ENCODE assay signal across 23 mouse cellular contexts in genomic region chr10:24636986-24637385, GRCm38 (mm10). TPM values are rescaled to one million over a fixed set of nuclear protein-coding genes. Genes with fewer than 3 reads are reported as not detected.
DNase-seq lines count a peak whose midpoint lies in the region; ATAC-seq and TF ChIP-seq lines count a peak whose summit lies in the region.
"Had no signal": no experiment of that assay in that cellular context is flagged by ENCODE, and none has a peak within 500 bp of the region (broad histone marks: within the 10 kb centered on the region; RNA-seq: fewer than 3 reads in every experiment).

No protein-coding gene starts in this region.

- H3K36me3 ChIP-seq in kidney, adult 2 months (ENCODE audit: control insufficient read depth, insufficient read depth, low read length) = no peaks in the 10 kb centered on the region
- no peaks in the 10 kb centered on the region for H3K36me3 ChIP-seq in liver, embryonic 12.5 days
- no peaks in the 10 kb centered on the region for H3K36me3 ChIP-seq in liver, embryonic 11.5 days (ENCODE audit: control insufficient read depth, insufficient read depth, low read length)
- H3K36me3 ChIP-seq in liver, embryonic 14.5 days (replicated peaks; ENCODE audit: control insufficient read depth, insufficient read depth, low read depth) = no peaks in the 10 kb centered on the region
- H3K36me3 ChIP-seq in stomach, postnatal 0 days (ENCODE audit: control insufficient read depth, insufficient read depth, low read length) = no peaks in the 10 kb centered on the region
- H3K36me3 ChIP-seq in midbrain, embryonic 16.5 days (ENCODE audit: control insufficient read depth, insufficient read depth, low read length) = no peaks in the 10 kb centered on the region
- H3K36me3 ChIP-seq: embryonic facial prominence, embryonic 15.5 days; heart, embryonic 12.5 days; hindbrain, embryonic 13.5 days; limb, embryonic 12.5 days; midbrain, embryonic 10.5 days had no signal

- no peaks in the 10 kb centered on the region for H3K9me3 ChIP-seq in liver, embryonic 12.5 days (replicated peaks)
- no peaks in the 10 kb centered on the region for H3K9me3 ChIP-seq in liver, embryonic 11.5 days (ENCODE audit: control insufficient read depth, low read length)
- H3K9me3 ChIP-seq in liver, embryonic 14.5 days (ENCODE audit: control insufficient read depth, low read length) = no peaks in the 10 kb centered on the region
- no peaks in the 10 kb centered on the region for H3K9me3 ChIP-seq in stomach, postnatal 0 days (ENCODE audit: control insufficient read depth, low read length)
- H3K9me3 ChIP-seq in midbrain, embryonic 16.5 days (replicated peaks; ENCODE audit: control insufficient read depth, low read length, poor library complexity, severe bottlenecking) = no peaks in the 10 kb centered on the region
- H3K9me3 ChIP-seq: embryonic facial prominence, embryonic 15.5 days; heart, embryonic 12.5 days; hindbrain, embryonic 13.5 days; limb, embryonic 12.5 days; midbrain, embryonic 10.5 days had no signal

- DNase-seq in kidney, adult 2 months = peak; percentile 57
- DNase-seq in kidney, postnatal 25 days = no peak
- no peak for DNase-seq in liver, embryonic 11.5 days (ENCODE audit: low spot score)
- no peak for DNase-seq in liver, embryonic 14.5 days (ENCODE audit: low read depth in 3 of 3, low spot score in 3 of 3)
- DNase-seq in stomach, postnatal 0 days (ENCODE audit: low spot score) = no peak
- DNase-seq in layer of hippocampus, postnatal 36 days = no peak
- DNase-seq: adrenal gland, postnatal 36 days; cerebellum, adult 11-12 months; cerebellum, postnatal 14 days; embryo, embryonic 11 days; gastrocnemius, adult 2 months; heart, postnatal 14 days; layer of hippocampus, adult 9-11 months; lung, embryonic 14.5 days; thymus, adult 2 months had no signal

- H3K4me3 ChIP-seq in kidney, adult 2 months (ENCODE audit: insufficient read depth, low read depth, low read length) = no peak overlapping the region
- no peak overlapping the region for H3K4me3 ChIP-seq in liver, embryonic 12.5 days
- H3K4me3 ChIP-seq in liver, embryonic 11.5 days (ENCODE audit: low read depth, low read length) = no peak overlapping the region
- no peak overlapping the region for H3K4me3 ChIP-seq in liver, embryonic 14.5 days (ENCODE audit: insufficient read depth in 1 of 2, low read depth in 2 of 2, low read length in 2 of 2)
- H3K4me3 ChIP-seq in stomach, postnatal 0 days (ENCODE audit: low read depth, low read length) = no peak overlapping the region
- H3K4me3 ChIP-seq in midbrain, embryonic 16.5 days (ENCODE audit: low read depth, low read length) = no peak overlapping the region
- H3K4me3 ChIP-seq: embryonic facial prominence, embryonic 15.5 days; gastrocnemius, adult 2 months; heart, embryonic 12.5 days; hindbrain, embryonic 13.5 days; limb, embryonic 12.5 days; midbrain, embryonic 10.5 days had no signal

- TF ChIP-seq EP300 in liver, embryonic 14.5 days (IDR thresholded peaks at IDR 0.05; ENCODE audit: low read depth) = no peak
- no peak for TF ChIP-seq EP300 in stomach, postnatal 0 days (optimal IDR thresholded peaks at IDR 0.05)

- H3K9ac ChIP-seq in liver, embryonic 12.5 days = no peak overlapping the region
- H3K9ac ChIP-seq in liver, embryonic 11.5 days (ENCODE audit: low read depth, low read length) = no peak overlapping the region
- H3K9ac ChIP-seq in liver, embryonic 14.5 days (replicated peaks) = no peak overlapping the region
- no peak overlapping the region for H3K9ac ChIP-seq in stomach, postnatal 0 days (ENCODE audit: low read length)
- no peak overlapping the region for H3K9ac ChIP-seq in midbrain, embryonic 16.5 days (ENCODE audit: low read depth, low read length)
- H3K9ac ChIP-seq: embryonic facial prominence, embryonic 15.5 days; heart, embryonic 12.5 days; hindbrain, embryonic 13.5 days; limb, embryonic 12.5 days; lung, embryonic 14.5 days had no signal

- no peaks in the 10 kb centered on the region for H3K27me3 ChIP-seq in kidney, adult 2 months (replicated peaks; ENCODE audit: control insufficient read depth, insufficient read depth, low read length)
- H3K27me3 ChIP-seq in liver, embryonic 12.5 days (replicated peaks) = no peaks in the 10 kb centered on the region
- H3K27me3 ChIP-seq in liver, embryonic 11.5 days (replicated peaks; ENCODE audit: control insufficient read depth, insufficient read depth, low read length) = no peaks in the 10 kb centered on the region
- no peaks in the 10 kb centered on the region for H3K27me3 ChIP-seq in liver, embryonic 14.5 days (ENCODE audit: control insufficient read depth, insufficient read depth, low read length)
- no peaks in the 10 kb centered on the region for H3K27me3 ChIP-seq in stomach, postnatal 0 days (ENCODE audit: control insufficient read depth, insufficient read depth, low read length)
- H3K27me3 ChIP-seq in midbrain, embryonic 16.5 days (ENCODE audit: control insufficient read depth, insufficient read depth, low read depth, low read length) = no peaks in the 10 kb centered on the region
- H3K27me3 ChIP-seq: embryonic facial prominence, embryonic 15.5 days; heart, embryonic 12.5 days; hindbrain, embryonic 13.5 days; limb, embryonic 12.5 days had no signal

- no peak overlapping the region for H3K27ac ChIP-seq in kidney, adult 2 months (ENCODE audit: insufficient read depth, low read depth, low read length)
- 0 out of 2 replicates have a peak overlapping the region, but pooled peaks have one; percentile 33 for H3K27ac ChIP-seq in liver, embryonic 12.5 days
- H3K27ac ChIP-seq in liver, embryonic 11.5 days (ENCODE audit: low read depth, low read length) = no peak overlapping the region
- no peak overlapping the region for H3K27ac ChIP-seq in liver, embryonic 14.5 days
- H3K27ac ChIP-seq in stomach, postnatal 0 days (replicated peaks) = 0 out of 2 replicates have a peak overlapping the region, but pooled peaks have one; percentile 20
- no peak overlapping the region for H3K27ac ChIP-seq in midbrain, embryonic 16.5 days (ENCODE audit: low read length)
- H3K27ac ChIP-seq: embryonic facial prominence, embryonic 15.5 days; gastrocnemius, adult 2 months; hindbrain, embryonic 13.5 days; limb, embryonic 12.5 days; midbrain, embryonic 10.5 days had no signal

- WGBS in kidney, adult 2 months = 36% methylated on average over 2 of the region's 2 CpGs
- WGBS in liver, embryonic 12.5 days (ENCODE audit: insufficient replicate concordance) = 74% methylated on average over 2 of the region's 2 CpGs
- WGBS in liver, embryonic 11.5 days = 68% methylated on average over 2 of the region's 2 CpGs
- WGBS in liver, embryonic 14.5 days (ENCODE audit: insufficient replicate concordance) = 66% methylated on average over 2 of the region's 2 CpGs
- 66% methylated on average over 2 of the region's 2 CpGs for WGBS in stomach, postnatal 0 days
- WGBS in midbrain, embryonic 16.5 days = 93% methylated on average over 2 of the region's 2 CpGs

- TF ChIP-seq CTCF in kidney, adult 2 months (conservative IDR thresholded peaks at IDR 0.05; ENCODE audit: insufficient read depth, insufficient read length, low read depth, low read length) = no peak
- TF ChIP-seq CTCF in liver, embryonic 14.5 days (IDR thresholded peaks at IDR 0.05; ENCODE audit: low read depth) = no peak
- no peak for TF ChIP-seq CTCF in stomach, postnatal 0 days (IDR thresholded peaks at IDR 0.05; ENCODE audit: low read depth)

- no peak for TF ChIP-seq POLR2A in kidney, adult 2 months (IDR thresholded peaks at IDR 0.05; ENCODE audit: low read depth, low read length)

- no peak for ATAC-seq in liver, embryonic 12.5 days
- ATAC-seq in liver, embryonic 11.5 days (replicated peaks; ENCODE audit: low FRiP score) = no peak
- 0 out of 2 replicates have a peak, but pooled peaks have one; percentile 32 for ATAC-seq in liver, embryonic 14.5 days (ENCODE audit: insufficient read depth)
- no peak for ATAC-seq in stomach, postnatal 0 days (ENCODE audit: low FRiP score, low TSS enrichment)
- no peak for ATAC-seq in midbrain, embryonic 16.5 days
- ATAC-seq: CD4-positive, CD25-positive, alpha-beta regulatory T cell, adult 4 months had no signal

- H3K4me1 ChIP-seq in kidney, adult 2 months (ENCODE audit: control insufficient read depth, insufficient read depth, low read length) = peaks cover 2% of the 10 kb centered on the region; the same call in 1 of the 2 replicates
- peaks cover 41% of the 10 kb centered on the region for H3K4me1 ChIP-seq in liver, embryonic 12.5 days
- H3K4me1 ChIP-seq in liver, embryonic 11.5 days (replicated peaks; ENCODE audit: control insufficient read depth, insufficient read depth, low read length) = peaks cover 21% of the 10 kb centered on the region
- H3K4me1 ChIP-seq in liver, embryonic 14.5 days (replicated peaks; ENCODE audit: control insufficient read depth in 2 of 2, insufficient read depth in 2 of 2, low read length in 1 of 2) = peaks cover 11 to 24% of the 10 kb centered on the region in 2 experiments
- H3K4me1 ChIP-seq in stomach, postnatal 0 days (replicated peaks; ENCODE audit: control insufficient read depth, insufficient read depth) = 0 out of 2 replicates have a peak, but pooled peaks cover 2% of the 10 kb centered on the region
- no peaks in the 10 kb centered on the region for H3K4me1 ChIP-seq in midbrain, embryonic 16.5 days (ENCODE audit: control insufficient read depth, insufficient read depth, low read length)

- no peak overlapping the region for H3K4me2 ChIP-seq in liver, embryonic 12.5 days
- H3K4me2 ChIP-seq in liver, embryonic 11.5 days = no peak overlapping the region
- no peak overlapping the region for H3K4me2 ChIP-seq in liver, embryonic 14.5 days (ENCODE audit: low read depth)
- no peak overlapping the region for H3K4me2 ChIP-seq in stomach, postnatal 0 days (replicated peaks; ENCODE audit: low read depth)
- H3K4me2 ChIP-seq in midbrain, embryonic 16.5 days (ENCODE audit: low read length) = no peak overlapping the region
- H3K4me2 ChIP-seq: embryonic facial prominence, embryonic 15.5 days; heart, embryonic 12.5 days; hindbrain, embryonic 13.5 days; limb, embryonic 12.5 days; lung, embryonic 14.5 days had no signal

RNA-seq across cellular contexts. Expression of gene Ccn2, which starts 41.7 kb away (rescaled TPM):
- 115 and 153 TPM in 2 replicates for polyA plus RNA-seq in kidney, adult 2 months (2012; rRNA removed)
- polyA plus RNA-seq in liver, embryonic 12.5 days (2016; fragmentation: Nextera tagmentation; extraction: Ambion mirVana) = 1.4 and 2.3 TPM in 2 replicates
- polyA plus RNA-seq in liver, embryonic 11.5 days (2014; fragmentation: Nextera tagmentation; extraction: Ambion mirVana) = 1.5 and 2.6 TPM in 2 replicates
- polyA plus RNA-seq in liver, embryonic 14.5 days (2012; rRNA removed) = 1.4 and 2.0 TPM in 2 replicates
- polyA plus RNA-seq in liver, embryonic 14.5 days (2014; fragmentation: Nextera tagmentation; extraction: Ambion mirVana) = 0.32 and 0.37 TPM in 2 replicates
- polyA plus RNA-seq in stomach, postnatal 0 days (2015; fragmentation: Nextera tagmentation; extraction: Ambion mirVana) = 19.6 and 19.7 TPM in 2 replicates
- 2.0 and 3.6 TPM in 2 replicates for polyA plus RNA-seq in midbrain, embryonic 16.5 days (2015; fragmentation: Nextera tagmentation; extraction: Ambion mirVana)
- total RNA-seq in layer of hippocampus, postnatal 36 days (2021) = 1 to 10 TPM; 6.3 to 8.3 TPM
- polyA plus RNA-seq: CD4-positive, CD25-positive, alpha-beta regulatory T cell, adult 4 months had no signal

Comparison
In these comparisons a context has a peak if more than half of its experiments do, and no peak if none do; other contexts are left out.
1. H3K27ac ChIP-seq: peak in liver, embryonic 12.5 days (single experiment) and stomach, postnatal 0 days (single experiment); none in kidney, adult 2 months (single experiment), liver, embryonic 11.5 days (single experiment), liver, embryonic 14.5 days (single experiment) and midbrain, embryonic 16.5 days (single experiment).